Mouse (Mus musculus): ENCODE data around the gene Gadd45gip1. TPM values are rescaled to one million over a fixed set of nuclear protein-coding genes. Genes with fewer than 3 reads are reported as not detected.

The Gadd45gip1 gene
- polyA plus RNA-seq, 1 experiment: 50.5 TPM

GRCm38 (mm10) chr8:84785506-84785755 lies 45.9 kb upstream of the Gadd45gip1 start:
- TF ChIP-seq CTCF (IDR thresholded peaks at IDR 0.05; ENCODE audit: extremely low read depth, insufficient read length, insufficient replicate concordance, low read depth, low read length): no peak
- no peak for TF ChIP-seq POLR2A (IDR thresholded peaks at IDR 0.05; ENCODE audit: low read depth, low read length)
- WGBS: 41% methylated on average over 11 of the region's 11 CpGs
- H3K4me1 ChIP-seq (ENCODE audit: control insufficient read depth, insufficient read depth, insufficient read length, low read length): peaks cover 28% of the 10 kb centered on the region
- no peak overlapping the region for H3K27ac ChIP-seq (ENCODE audit: insufficient read depth, low read depth, low read length)
- no peak overlapping the region for H3K4me3 ChIP-seq (ENCODE audit: low read depth, low read length)
- peaks cover 22% of the 10 kb centered on the region for H3K27me3 ChIP-seq (ENCODE audit: control insufficient read depth, insufficient read depth, low read length)
- H3K36me3 ChIP-seq (ENCODE audit: control insufficient read depth, insufficient read depth, low read length): no peaks in the 10 kb centered on the region

GRCm38 (mm10) chr8:84785756-84786677 lies 45.3 kb upstream of the Gadd45gip1 start:
- H3K27ac ChIP-seq (ENCODE audit: insufficient read depth, low read depth, low read length): no peak overlapping the region
- TF ChIP-seq POLR2A (IDR thresholded peaks at IDR 0.05; ENCODE audit: low read depth, low read length): no peak
- peak; percentile 2; the same call in 1 of the 2 replicates for TF ChIP-seq CTCF (IDR thresholded peaks at IDR 0.05; ENCODE audit: extremely low read depth, insufficient read length, insufficient replicate concordance, low read depth, low read length)
- no peaks in the 10 kb centered on the region for H3K36me3 ChIP-seq (ENCODE audit: control insufficient read depth, insufficient read depth, low read length)
- peaks cover 22% of the 10 kb centered on the region for H3K27me3 ChIP-seq (ENCODE audit: control insufficient read depth, insufficient read depth, low read length)
- H3K4me1 ChIP-seq (ENCODE audit: control insufficient read depth, insufficient read depth, insufficient read length, low read length): peaks cover 30% of the 10 kb centered on the region
- H3K4me3 ChIP-seq (ENCODE audit: low read depth, low read length): no peak overlapping the region
- WGBS: 39% methylated on average over 38 of the region's 38 CpGs

GRCm38 (mm10) chr8:84786801-84787467 lies 44.4 kb upstream of the Gadd45gip1 start:
- Histone ChIP-seq H3K27me3 (ENCODE audit: control insufficient read depth, insufficient read depth, low read length) (peaks cover 22% of the 10 kb centered on the region), H3K4me3 (ENCODE audit: low read depth, low read length) (no peak overlapping the region), H3K36me3 (ENCODE audit: control insufficient read depth, insufficient read depth, low read length) (no peaks in the 10 kb centered on the region), H3K27ac (ENCODE audit: insufficient read depth, low read depth, low read length) (no peak overlapping the region), H3K4me1 (ENCODE audit: control insufficient read depth, insufficient read depth, insufficient read length, low read length) (peaks cover 30% of the 10 kb centered on the region)
- WGBS: 73% methylated on average over 11 of the region's 11 CpGs
- TF ChIP-seq POLR2A (IDR thresholded peaks at IDR 0.05; ENCODE audit: low read depth, low read length): no peak
- TF ChIP-seq CTCF (IDR thresholded peaks at IDR 0.05; ENCODE audit: extremely low read depth, insufficient read length, insufficient replicate concordance, low read depth, low read length): no peak

GRCm38 (mm10) chr8:84787523-84788302 lies 43.6 kb upstream of the Gadd45gip1 start:
- WGBS: 78% methylated on average over 14 of the region's 14 CpGs
- Histone ChIP-seq H3K4me3 (ENCODE audit: low read depth, low read length) (no peak overlapping the region), H3K27ac (ENCODE audit: insufficient read depth, low read depth, low read length) (no peak overlapping the region), H3K27me3 (ENCODE audit: control insufficient read depth, insufficient read depth, low read length) (peaks cover 22% of the 10 kb centered on the region), H3K36me3 (ENCODE audit: control insufficient read depth, insufficient read depth, low read length) (no peaks in the 10 kb centered on the region), H3K4me1 (ENCODE audit: control insufficient read depth, insufficient read depth, insufficient read length, low read length) (peaks cover 30% of the 10 kb centered on the region)
- TF ChIP-seq POLR2A (IDR thresholded peaks at IDR 0.05; ENCODE audit: low read depth, low read length) (no peak), CTCF (IDR thresholded peaks at IDR 0.05; ENCODE audit: extremely low read depth, insufficient read length, insufficient replicate concordance, low read depth, low read length) (no peak)

- TF ChIP-seq POLR2A (IDR thresholded peaks at IDR 0.05; ENCODE audit: low read depth, low read length) (no peak), CTCF (IDR thresholded peaks at IDR 0.05; ENCODE audit: extremely low read depth, insufficient read length, insufficient replicate concordance, low read depth, low read length) (no peak)
- peak overlapping the region; percentile 44 for H3K27ac ChIP-seq (ENCODE audit: insufficient read depth, low read depth, low read length)
These were observed 42.4 kb upstream of the Gadd45gip1 start for GRCm38 (mm10) chr8:84788896-84789295.

GRCm38 (mm10) chr8:84789345-84789744 lies 42.0 kb upstream of the Gadd45gip1 start:
- WGBS: 80% methylated on average over 5 of the region's 5 CpGs
- Histone ChIP-seq H3K36me3 (ENCODE audit: control insufficient read depth, insufficient read depth, low read length) (no peaks in the 10 kb centered on the region), H3K4me1 (ENCODE audit: control insufficient read depth, insufficient read depth, insufficient read length, low read length) (peaks cover 27% of the 10 kb centered on the region), H3K27me3 (ENCODE audit: control insufficient read depth, insufficient read depth, low read length) (peaks cover 17% of the 10 kb centered on the region), H3K27ac (ENCODE audit: insufficient read depth, low read depth, low read length) (peak overlapping the region; percentile 44), H3K4me3 (ENCODE audit: low read depth, low read length) (no peak overlapping the region)
- TF ChIP-seq POLR2A (IDR thresholded peaks at IDR 0.05; ENCODE audit: low read depth, low read length) (no peak), CTCF (IDR thresholded peaks at IDR 0.05; ENCODE audit: extremely low read depth, insufficient read length, insufficient replicate concordance, low read depth, low read length) (no peak)

More at GRCm38 (mm10) chr8:84788896-84789295, 42.4 kb upstream of the Gadd45gip1 start:
- peaks cover 22% of the 10 kb centered on the region for H3K27me3 ChIP-seq (ENCODE audit: control insufficient read depth, insufficient read depth, low read length)
- H3K4me3 ChIP-seq (ENCODE audit: low read depth, low read length): no peak overlapping the region
- peaks cover 30% of the 10 kb centered on the region for H3K4me1 ChIP-seq (ENCODE audit: control insufficient read depth, insufficient read depth, insufficient read length, low read length)
- no peaks in the 10 kb centered on the region for H3K36me3 ChIP-seq (ENCODE audit: control insufficient read depth, insufficient read depth, low read length)
- WGBS: 65% methylated on average over 11 of the region's 11 CpGs
